Mouse (Mus musculus) myocyte (in vitro differentiated cells): ENCODE results near the gene Fkbp7.

Source experiments
- MAX ChIP-seq: IDR thresholded peaks from one replicate; pipeline ENCODE4 v1.6.1; 2011; ENCODE audit warnings: low read depth, mild to moderate bottlenecking, control low read depth
- MYOG ChIP-seq, 3 experiments: IDR thresholded peaks; one replicate each; pipeline ENCODE4 v1.6.1; 2011; ENCODE audit warnings: control low read depth in 2 of 3, low read depth in 2 of 3, mild to moderate bottlenecking in 2 of 3; ENCODE audit not compliant: insufficient read length in 2 of 3, control insufficient read depth in 1 of 3, insufficient read depth in 1 of 3
- POLR2A ChIP-seq: IDR thresholded peaks from one replicate; pipeline ENCODE4 v1.6.1; 2011; ENCODE audit warnings: low read depth, mild to moderate bottlenecking, control low read depth, moderate library complexity; ENCODE audit not compliant: insufficient read length
- REST ChIP-seq: IDR thresholded peaks from one replicate; pipeline ENCODE4 v1.6.1; 2011; ENCODE audit warnings: mild to moderate bottlenecking, control low read depth, moderate library complexity; ENCODE audit not compliant: insufficient read depth, insufficient read length
- TCF3 ChIP-seq: IDR thresholded peaks from one replicate; pipeline ENCODE4 v1.6.1; 2011; ENCODE audit warnings: low read depth, control low read depth; ENCODE audit not compliant: insufficient read length
- USF1 ChIP-seq: IDR thresholded peaks from one replicate; pipeline ENCODE4 v1.6.1; 2011; ENCODE audit warnings: low read depth, mild to moderate bottlenecking, control low read depth, moderate library complexity

- no peak for TF ChIP-seq POLR2A
- no peak for TF ChIP-seq MAX
- no peak for TF ChIP-seq MYOG (IDR thresholded peaks at IDR 0.05; ENCODE audit: control insufficient read depth in 1 of 3, insufficient read depth in 1 of 3, insufficient read length in 2 of 3, low read depth in 2 of 3)
- TF ChIP-seq USF1 = no peak
- no peak for TF ChIP-seq TCF3
- no peak for TF ChIP-seq REST
Measured at GRCm38 (mm10) chr2:76620188-76620587, 52.7 kb downstream of the Fkbp7 start.
